Mouse (Mus musculus): ENCODE measurements around the gene Ddx19b.
"Not testable (repeated sequence)": the region's sequence is repeated elsewhere in the genome, so short reads cannot be mapped to it uniquely, and the experiment has no call there.

The Ddx19b gene

GRCm38 (mm10) chr8:111034276-111034675 lies 2.7 kb upstream of the Ddx19b start:
- peak; percentile 66 for DNase-seq (ENCODE audit: low spot score)

- DNase-seq (ENCODE audit: low spot score) = peak; percentile 100
These were observed 2.1 kb upstream of the Ddx19b start for GRCm38 (mm10) chr8:111033482-111034215.

- no peak for DNase-seq (ENCODE audit: low spot score)
These were observed 1.4 kb upstream of the Ddx19b start, which contains the start of gene Aars for GRCm38 (mm10) chr8:111032916-111033315. Gene Aars (plus strand): TSS chr8:111033144.

- DNase-seq (ENCODE audit: low spot score) = no peak
These were observed 1.5 kb downstream of the Ddx19b start for GRCm38 (mm10) chr8:111030045-111030444.

- no peak for DNase-seq (ENCODE audit: low spot score)
These were observed 2.0 kb downstream of the Ddx19b start for GRCm38 (mm10) chr8:111029589-111029988.

GRCm38 (mm10) chr8:111027391-111027937 lies 4.1 kb downstream of the Ddx19b start:
- peak; percentile 90 for DNase-seq (ENCODE audit: low spot score)

- not testable (repeated sequence) for DNase-seq (ENCODE audit: low spot score)
These were observed 4.9 kb downstream of the Ddx19b start for GRCm38 (mm10) chr8:111026609-111027008.

- not testable (repeated sequence) for DNase-seq (ENCODE audit: low spot score)
These were observed 21.1 kb downstream of the Ddx19b start for GRCm38 (mm10) chr8:111010230-111010991.

- peak; percentile 93 for DNase-seq (ENCODE audit: low spot score)
These were observed 33.7 kb downstream of the Ddx19b start, which contains the start of gene Ddx19a for GRCm38 (mm10) chr8:110997547-110998531. Gene Ddx19a (minus strand): TSS chr8:110997800.

GRCm38 (mm10) chr8:110996641-110997430 lies 34.7 kb downstream of the Ddx19b start:
- DNase-seq (ENCODE audit: low spot score) = peak; percentile 21

GRCm38 (mm10) chr8:110990017-110990416 lies 41.5 kb downstream of the Ddx19b start:
- DNase-seq (ENCODE audit: low spot score) = no peak

GRCm38 (mm10) chr8:110987805-110988744 lies 43.5 kb downstream of the Ddx19b start:
- DNase-seq (ENCODE audit: low spot score) = no peak

GRCm38 (mm10) chr8:110981304-110981703 lies 50.2 kb downstream of the Ddx19b start:
- no peak for DNase-seq (ENCODE audit: low spot score)

- not testable (repeated sequence) for DNase-seq (ENCODE audit: low spot score)
These were observed 53.6 kb downstream of the Ddx19b start for GRCm38 (mm10) chr8:110977987-110978386.

GRCm38 (mm10) chr8:110976532-110976931 lies 55.0 kb downstream of the Ddx19b start:
- not testable (repeated sequence) for DNase-seq (ENCODE audit: low spot score)

- DNase-seq (ENCODE audit: low spot score) = peak; percentile 98
These were observed 61.4 kb downstream of the Ddx19b start for GRCm38 (mm10) chr8:110969910-110970770.

- DNase-seq (ENCODE audit: low spot score) = no peak
These were observed 64.2 kb downstream of the Ddx19b start for GRCm38 (mm10) chr8:110967326-110967725.

GRCm38 (mm10) chr8:110966586-110966985 lies 65.0 kb downstream of the Ddx19b start:
- DNase-seq (ENCODE audit: low spot score) = no peak

- peak; percentile 12 for DNase-seq (ENCODE audit: low spot score)
These were observed 66.0 kb downstream of the Ddx19b start for GRCm38 (mm10) chr8:110965594-110965993.
